Mouse (Mus musculus) MEL (cell line): ENCODE data around the gene Dnajb3. TPM values are rescaled to one million over a fixed set of nuclear protein-coding genes. Genes with fewer than 3 reads are reported as not detected.

ENCODE experiments used
- DNase-seq: peaks from one replicate; pipeline ENCODE4 v3.0.0; 2011; ENCODE audit warnings: low read depth, low spot score
- H3K27ac ChIP-seq: 2 replicates; pipeline ENCODE4 v1.5.1; 2012; ENCODE audit warnings: low read depth, mild to moderate bottlenecking, control low read depth, low read length, moderate library complexity; ENCODE audit not compliant: control insufficient read depth
- H3K27me3 ChIP-seq, 2 experiments: fragments of 150-350 bp in 1 of 2; sonication (generic) in 1 of 2; 2 replicates each; pipeline ENCODE4 v1.6.1; 2012; ENCODE audit warnings: low read length in 2 of 2, mild to moderate bottlenecking in 2 of 2, improper control_type of control experiment in 1 of 2, moderate library complexity in 1 of 2; ENCODE audit not compliant: insufficient read depth in 2 of 2, control insufficient read depth in 1 of 2
- H3K36me3 ChIP-seq, 2 experiments: 2 replicates each; pipeline ENCODE4 v1.6.1; 2012 to 2014; ENCODE audit warnings: low read length in 2 of 2, improper control_type of control experiment in 1 of 2, inconsistent platforms in 1 of 2, mild to moderate bottlenecking in 1 of 2; ENCODE audit not compliant: insufficient read depth in 2 of 2, control insufficient read depth in 1 of 2
- H3K4me1 ChIP-seq, 2 experiments: fragments of 150-350 bp in 1 of 2; sonication (generic) in 1 of 2; 2 replicates each; pipeline ENCODE4 v1.6.1; 2012; ENCODE audit warnings: low read length in 2 of 2, improper control_type of control experiment in 1 of 2, mild to moderate bottlenecking in 1 of 2; ENCODE audit not compliant: insufficient read depth in 2 of 2, control insufficient read depth in 1 of 2
- H3K4me3 ChIP-seq, 2 experiments: fragments of 150-350 bp in 1 of 2; sonication (generic) in 1 of 2; 2 replicates each; pipeline ENCODE4 v1.5.1; 2012; ENCODE audit warnings: low read depth in 2 of 2, low read length in 2 of 2, mild to moderate bottlenecking in 2 of 2, moderate library complexity in 2 of 2, control low read depth in 1 of 2, improper control_type of control experiment in 1 of 2; ENCODE audit not compliant: control insufficient read depth in 1 of 2, insufficient read depth in 1 of 2
- H3K79me2 ChIP-seq: 2 replicates; pipeline ENCODE4 v1.6.1; 2012; ENCODE audit warnings: mild to moderate bottlenecking, low read length, moderate library complexity; ENCODE audit not compliant: control insufficient read depth, poor library complexity, insufficient read depth
- H3K9ac ChIP-seq: 2 replicates; pipeline ENCODE4 v1.6.1; 2012; ENCODE audit warnings: low read depth, mild to moderate bottlenecking, control low read depth, low read length, moderate library complexity; ENCODE audit not compliant: control insufficient read depth, poor library complexity, severe bottlenecking
- H3K9me3 ChIP-seq: fragments of 150-350 bp; sonication (generic); replicated peaks from 2 replicates; pipeline ENCODE4 v1.6.1; 2012; ENCODE audit warnings: mild to moderate bottlenecking, low read length, improper control_type of control experiment, moderate library complexity; ENCODE audit not compliant: insufficient read depth
- BHLHE40 ChIP-seq: IDR thresholded peaks from 2 replicates; pipeline ENCODE4 v1.6.1; 2012; ENCODE audit warnings: low read depth, mild to moderate bottlenecking, inconsistent platforms, low read length, improper control_type of control experiment, borderline replicate concordance
- CHD1 ChIP-seq: IDR thresholded peaks from 2 replicates; pipeline ENCODE4 v1.6.1; 2012; ENCODE audit warnings: low read depth, mild to moderate bottlenecking, inconsistent platforms, low read length, improper control_type of control experiment
- CHD2 ChIP-seq: IDR thresholded peaks from 2 replicates; pipeline ENCODE4 v1.6.1; 2011; ENCODE audit warnings: low read length, improper control_type of control experiment
- CTCF ChIP-seq, 3 experiments: IDR thresholded peaks in 2 of 3; conservative IDR thresholded peaks in 1 of 3; 2 replicates each; pipeline ENCODE4 v1.5.1; 2011 to 2012; ENCODE audit warnings: low read length in 3 of 3, low read depth in 2 of 3, mild to moderate bottlenecking in 2 of 3, improper control_type of control experiment in 1 of 3, inconsistent platforms in 1 of 3, mixed read lengths in 1 of 3, moderate library complexity in 1 of 3; ENCODE audit not compliant: control insufficient read depth in 1 of 3, insufficient read depth in 1 of 3, poor library complexity in 1 of 3, severe bottlenecking in 1 of 3
- ELF1 ChIP-seq: IDR thresholded peaks from 2 replicates; pipeline ENCODE4 v1.6.1; 2014; ENCODE audit warnings: low read depth, mild to moderate bottlenecking, inconsistent platforms, low read length, improper control_type of control experiment, moderate library complexity
- MAX ChIP-seq: IDR thresholded peaks from 2 replicates; pipeline ENCODE4 v1.6.1; 2011; ENCODE audit warnings: low read length, improper control_type of control experiment
- MAZ ChIP-seq: IDR thresholded peaks from 2 replicates; pipeline ENCODE4 v1.6.1; 2012; ENCODE audit warnings: low read depth, mild to moderate bottlenecking, inconsistent platforms, low read length, improper control_type of control experiment
- MEF2A ChIP-seq: IDR thresholded peaks from 2 replicates; pipeline ENCODE4 v1.6.1; 2014; ENCODE audit warnings: low read depth, mild to moderate bottlenecking, inconsistent platforms, low read length, improper control_type of control experiment; ENCODE audit not compliant: poor library complexity, insufficient replicate concordance, severe bottlenecking; ENCODE audit errors: extremely low read depth
- MYC ChIP-seq: IDR thresholded peaks from 2 replicates; pipeline ENCODE4 v1.6.1; 2011; ENCODE audit warnings: low read depth, mild to moderate bottlenecking, low read length, improper control_type of control experiment, moderate library complexity
- NELFE ChIP-seq: IDR thresholded peaks from 2 replicates; pipeline ENCODE4 v1.6.1; 2011; ENCODE audit warnings: low read depth, low read length, improper control_type of control experiment
- POLR2AphosphoS5 ChIP-seq: IDR thresholded peaks from 2 replicates; pipeline ENCODE4 v1.6.1; 2012; ENCODE audit warnings: low read depth, borderline replicate concordance, mild to moderate bottlenecking, inconsistent platforms, low read length, moderate library complexity, mixed read lengths
- RCOR1 ChIP-seq: IDR thresholded peaks from 2 replicates; pipeline ENCODE4 v1.6.1; 2012; ENCODE audit warnings: low read depth, mild to moderate bottlenecking, inconsistent platforms, low read length, improper control_type of control experiment
- SMC3 ChIP-seq: IDR thresholded peaks from 2 replicates; pipeline ENCODE4 v1.6.1; 2011; ENCODE audit warnings: low read depth, low read length, improper control_type of control experiment
- TCF12 ChIP-seq: IDR thresholded peaks from 2 replicates; pipeline ENCODE4 v1.6.1; 2014; ENCODE audit warnings: low read depth, mild to moderate bottlenecking, inconsistent platforms, low read length, improper control_type of control experiment, moderate library complexity
- USF1 ChIP-seq: IDR thresholded peaks from 2 replicates; pipeline ENCODE4 v1.6.1; 2014; ENCODE audit warnings: low read depth, mild to moderate bottlenecking, inconsistent platforms, low read length, improper control_type of control experiment, moderate library complexity
- USF2 ChIP-seq, 2 experiments: IDR thresholded peaks; 2 replicates each; pipeline ENCODE4 v1.6.1; 2011 to 2012; ENCODE audit warnings: improper control_type of control experiment in 2 of 2, low read length in 2 of 2, borderline replicate concordance in 1 of 2, inconsistent platforms in 1 of 2, low read depth in 1 of 2, mild to moderate bottlenecking in 1 of 2; ENCODE audit not compliant: insufficient read depth in 1 of 2
- ZC3H11A ChIP-seq: IDR thresholded peaks from 2 replicates; pipeline ENCODE4 v1.6.1; 2012; ENCODE audit warnings: low read depth, mild to moderate bottlenecking, inconsistent platforms, low read length, improper control_type of control experiment
- ZKSCAN1 ChIP-seq: IDR thresholded peaks from 2 replicates; pipeline ENCODE4 v1.6.1; 2012; ENCODE audit warnings: low read depth, mild to moderate bottlenecking, inconsistent platforms, low read length, improper control_type of control experiment, moderate library complexity
- ZMIZ1 ChIP-seq: IDR thresholded peaks from 2 replicates; pipeline ENCODE4 v1.6.1; 2012; ENCODE audit warnings: low read depth, mild to moderate bottlenecking, inconsistent platforms, low read length, improper control_type of control experiment, moderate library complexity
- ZNF384 ChIP-seq: IDR thresholded peaks from 2 replicates; pipeline ENCODE4 v1.6.1; 2012; ENCODE audit warnings: low read depth, mild to moderate bottlenecking, inconsistent platforms, low read length, improper control_type of control experiment
- polyA plus RNA-seq, 2 experiments: library from polyadenylated mRNA; stranded (reverse) in 1 of 2; unstranded in 1 of 2; fragments of >175 nt in 1 of 2; fragments of >200 nt in 1 of 2; gene quantifications; 2 replicates each; pipeline versions ENCODE4 v1.2.1 to v1.2.4; 2012; ENCODE audit warnings: low replicate concordance in 2 of 2, low read depth in 1 of 2; ENCODE audit not compliant: insufficient read length in 2 of 2, insufficient read depth in 1 of 2, missing spikeins in 1 of 2
- total RNA-seq: library from RNA; depleted of rRNA; stranded (reverse); fragments of 300-350 nt; gene quantifications from 2 replicates; pipeline ENCODE4 v1.2.3, GENCODE M21; 2012

Gene Dnajb3
- total and polyA plus RNA-seq, 3 experiments = not detected

DNA sequence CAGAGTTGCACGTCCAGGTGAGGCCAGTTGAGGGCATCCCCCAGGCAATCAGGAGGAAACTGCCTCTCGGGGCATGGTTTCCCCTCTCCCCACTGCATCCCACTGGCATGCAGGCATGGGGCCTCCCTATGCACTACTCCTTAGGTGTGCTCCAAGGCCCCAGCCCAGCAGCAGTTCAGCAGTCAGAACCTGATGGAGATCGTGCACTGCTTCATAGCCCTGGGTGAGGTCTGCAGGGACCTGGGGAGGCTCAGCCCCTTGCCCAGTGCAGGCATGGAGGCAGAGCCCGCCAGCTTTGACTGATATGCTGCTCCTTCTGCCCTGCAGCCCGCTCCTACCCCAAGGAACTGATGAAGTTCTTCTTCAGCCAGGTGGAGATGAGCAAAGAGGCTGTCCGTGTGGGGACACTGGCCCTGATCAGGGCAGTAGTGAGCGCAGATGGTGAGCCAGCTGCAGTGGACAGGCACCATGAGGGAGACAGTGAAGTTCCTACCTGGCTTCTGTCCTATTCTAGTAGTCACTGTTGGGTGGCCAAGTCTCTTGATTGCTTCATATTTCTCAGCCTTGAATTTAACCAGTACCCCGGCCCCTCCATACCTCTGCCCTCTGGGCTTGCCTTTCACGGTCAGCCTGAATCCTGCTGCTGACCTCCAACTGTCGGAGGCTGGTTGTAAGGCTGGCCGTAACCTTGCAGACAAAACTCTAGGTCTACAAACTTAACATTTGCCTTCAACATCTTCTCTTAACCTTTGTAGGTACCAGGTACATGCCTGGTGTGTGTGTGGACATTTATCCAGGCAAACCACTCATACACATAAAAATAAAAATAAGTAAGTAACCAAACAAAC is 29.7 kb upstream of the Dnajb3 start:
- Histone ChIP-seq H3K9ac (no peak overlapping the region), H3K4me3 (no peak overlapping the region), H3K4me1 (no peaks in the 10 kb centered on the region), H3K36me3 (no peaks in the 10 kb centered on the region), H3K79me2 (no peaks in the 10 kb centered on the region), H3K27ac (no peak overlapping the region), H3K9me3 (no peaks in the 10 kb centered on the region), H3K27me3 (no peaks in the 10 kb centered on the region)
- TF ChIP-seq NELFE (no peak), CHD1 (no peak), MAZ (no peak), ZC3H11A (no peak), MEF2A (no peak), SMC3 (no peak), USF2 (IDR thresholded peaks at IDR 0.05; ENCODE audit: borderline replicate concordance in 1 of 2, insufficient read depth in 1 of 2, low read depth in 1 of 2, low read length in 2 of 2) (no peak), ZNF384 (no peak), ZKSCAN1 (no peak), ELF1 (no peak), TCF12 (no peak)
- DNase-seq = no peak

DNA sequence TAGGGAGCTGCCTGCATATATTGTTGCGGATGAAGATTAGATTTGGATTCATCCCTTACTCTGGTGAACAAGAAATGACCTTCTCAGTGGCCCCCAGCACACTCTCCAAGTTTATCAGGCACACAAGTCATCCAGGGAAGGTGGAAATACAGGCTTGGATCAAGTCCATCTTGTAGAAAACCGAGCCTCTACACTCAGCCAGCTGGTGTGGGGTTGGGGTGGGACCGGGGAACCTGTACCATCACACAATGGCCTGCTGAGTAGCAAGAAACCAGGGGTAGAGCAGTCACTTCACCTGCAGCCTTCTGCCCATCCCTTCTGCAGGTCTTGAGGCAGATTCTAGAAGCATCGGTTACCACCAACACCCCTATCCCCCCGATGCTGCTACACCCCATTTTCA is 29.1 kb upstream of the Dnajb3 start:
- H3K9ac ChIP-seq = no peak overlapping the region
- no peaks in the 10 kb centered on the region for H3K79me2 ChIP-seq
- no peak for TF ChIP-seq CHD2
- H3K36me3 ChIP-seq = no peaks in the 10 kb centered on the region
- H3K4me3 ChIP-seq = no peak overlapping the region
- no peaks in the 10 kb centered on the region for H3K27me3 ChIP-seq
- no peak for DNase-seq
- no peak overlapping the region for H3K27ac ChIP-seq
- H3K4me1 ChIP-seq = no peaks in the 10 kb centered on the region
- no peaks in the 10 kb centered on the region for H3K9me3 ChIP-seq

DNA sequence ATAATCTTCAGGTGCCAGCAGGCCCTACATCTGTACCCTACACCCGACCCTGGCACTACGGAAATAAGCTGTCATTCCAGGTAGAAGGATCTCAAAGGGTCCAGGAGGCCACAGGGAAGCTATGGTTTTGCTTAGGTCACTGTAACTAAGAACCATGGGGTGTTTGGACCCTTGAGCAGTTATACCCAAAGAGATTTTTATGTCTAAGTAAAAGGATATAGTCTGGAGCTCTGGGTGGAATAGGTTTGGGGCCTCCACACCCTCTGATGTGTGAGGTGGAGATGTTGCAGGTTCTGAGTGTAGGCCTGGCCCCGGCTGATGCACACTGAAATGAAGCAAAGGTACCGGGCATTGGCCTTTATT is 28.6 kb upstream of the Dnajb3 start:
- no peak overlapping the region for H3K9ac ChIP-seq
- TF ChIP-seq CHD1 (no peak), POLR2AphosphoS5 (no peak), MEF2A (no peak), MAX (no peak), BHLHE40 (no peak), CTCF (IDR thresholded peaks at IDR 0.05 in 2 of 3, conservative IDR thresholded peaks at IDR 0.05 in 1 of 3; ENCODE audit: control insufficient read depth in 1 of 3, insufficient read depth in 1 of 3, low read depth in 2 of 3, low read length in 3 of 3, poor library complexity in 1 of 3, severe bottlenecking in 1 of 3) (no peak), RCOR1 (no peak), MYC (no peak), ZMIZ1 (no peak), SMC3 (no peak), USF1 (no peak), CHD2 (no peak), TCF12 (no peak)
- H3K79me2 ChIP-seq = no peaks in the 10 kb centered on the region
- H3K36me3 ChIP-seq = no peaks in the 10 kb centered on the region
- DNase-seq = no peak
- H3K27me3 ChIP-seq = no peaks in the 10 kb centered on the region
- no peaks in the 10 kb centered on the region for H3K4me1 ChIP-seq
- no peak overlapping the region for H3K4me3 ChIP-seq
- H3K9me3 ChIP-seq = no peaks in the 10 kb centered on the region
- no peak overlapping the region for H3K27ac ChIP-seq
